Mouse (Mus musculus) thymus, adult 2 months (tissue): Measurements from ENCODE around the gene Trcg1.

ENCODE experiments used
- CTCF ChIP-seq: fragments of 200-500 bp; IDR thresholded peaks from 2 replicates; pipeline ENCODE4 v1.5.1; 2012; ENCODE audit warnings: mild to moderate bottlenecking, control low read depth, low read length, moderate library complexity, borderline replicate concordance; ENCODE audit not compliant: control insufficient read depth, poor library complexity, insufficient read depth; ENCODE audit errors: extremely low read depth
- POLR2A ChIP-seq: fragments of 200-500 bp; IDR thresholded peaks from 2 replicates; pipeline ENCODE4 v1.6.1; 2012; ENCODE audit warnings: mild to moderate bottlenecking, low read length, control low read depth, moderate library complexity; ENCODE audit not compliant: control insufficient read depth, poor library complexity, insufficient read depth; ENCODE audit errors: extremely low read depth

GRCm38 (mm10) chr9:57229726-57230125, 6.6 kb upstream of the Trcg1 start:
- no peak for TF ChIP-seq POLR2A
- TF ChIP-seq CTCF: no peak
